Mouse (Mus musculus) cerebellum, adult 2 months (tissue): Measurements from ENCODE around the gene Zfp811.

Experiments
- CTCF ChIP-seq: fragments of 200-500 bp; IDR thresholded peaks from 2 replicates; pipeline ENCODE4 v1.5.1; 2011; ENCODE audit warnings: low read depth, mild to moderate bottlenecking, control low read depth, low read length, moderate library complexity, borderline replicate concordance; ENCODE audit not compliant: insufficient read depth
- POLR2A ChIP-seq: fragments of 200-500 bp; IDR thresholded peaks from 2 replicates; pipeline ENCODE4 v1.6.1; 2011; ENCODE audit warnings: low read length, control low read depth, borderline replicate concordance; ENCODE audit not compliant: insufficient read depth

- no peak for TF ChIP-seq CTCF
- TF ChIP-seq POLR2A, result no peak
These were observed 29.5 kb upstream of the Zfp811 start for GRCm38 (mm10) chr17:32839083-32839802.
